Mouse (Mus musculus) ES-Bruce4 (cell line): ENCODE data around the gene Oit3. TPM values are rescaled to one million over a fixed set of nuclear protein-coding genes. Genes with fewer than 3 reads are reported as not detected.

Experiments used
- H3K27ac ChIP-seq: 2 replicates; pipeline ENCODE4 v1.5.1; 2012; ENCODE audit warnings: low read length, inconsistent platforms; ENCODE audit not compliant: insufficient read depth
- H3K27me3 ChIP-seq: 2 replicates; pipeline ENCODE4 v1.6.1; 2012; ENCODE audit warnings: mild to moderate bottlenecking, low read length, inconsistent platforms; ENCODE audit not compliant: control insufficient read depth, poor library complexity, insufficient read depth, severe bottlenecking
- H3K36me3 ChIP-seq: 2 replicates; pipeline ENCODE4 v1.6.1; 2012; ENCODE audit warnings: inconsistent platforms, mild to moderate bottlenecking, low read length, moderate library complexity; ENCODE audit not compliant: control insufficient read depth, poor library complexity, insufficient read depth, severe bottlenecking
- H3K4me1 ChIP-seq: one replicate; pipeline ENCODE4 v1.8.1; 2011; ENCODE audit warnings: low read length; ENCODE audit not compliant: control insufficient read depth, insufficient read depth
- H3K4me3 ChIP-seq: 2 replicates; pipeline ENCODE4 v1.5.1; 2011; ENCODE audit warnings: low read depth, mild to moderate bottlenecking, low read length
- H3K9ac ChIP-seq: 2 replicates; pipeline ENCODE4 v1.6.1; 2012; ENCODE audit warnings: low read depth, mild to moderate bottlenecking, inconsistent platforms; ENCODE audit not compliant: poor library complexity, severe bottlenecking
- H3K9me3 ChIP-seq: replicated peaks from 2 replicates; pipeline ENCODE4 v1.6.1; 2012; ENCODE audit warnings: mild to moderate bottlenecking, low read length, inconsistent platforms; ENCODE audit not compliant: control insufficient read depth, poor library complexity, insufficient read depth, severe bottlenecking
- CTCF ChIP-seq: IDR thresholded peaks from one replicate; pipeline ENCODE4 v1.8.1; 2011; ENCODE audit warnings: low read depth, low read length
- EP300 ChIP-seq: IDR thresholded peaks from 2 replicates; pipeline ENCODE4 v1.6.1; 2011; ENCODE audit warnings: low read depth, low read length; ENCODE audit not compliant: insufficient read depth
- POLR2A ChIP-seq: IDR thresholded peaks from one replicate; pipeline ENCODE4 v1.8.1; 2011; ENCODE audit warnings: low read length; ENCODE audit not compliant: insufficient read depth
- polyA plus RNA-seq: library from polyadenylated mRNA; stranded (reverse); fragments of >200 nt; gene quantifications from 2 replicates; pipeline ENCODE4 v1.2.4, GENCODE M21; 2011; ENCODE audit warnings: low read depth; ENCODE audit not compliant: missing spikeins, insufficient read depth, insufficient read length

Gene Oit3
- not detected in 2 replicates for polyA plus RNA-seq

DNA sequence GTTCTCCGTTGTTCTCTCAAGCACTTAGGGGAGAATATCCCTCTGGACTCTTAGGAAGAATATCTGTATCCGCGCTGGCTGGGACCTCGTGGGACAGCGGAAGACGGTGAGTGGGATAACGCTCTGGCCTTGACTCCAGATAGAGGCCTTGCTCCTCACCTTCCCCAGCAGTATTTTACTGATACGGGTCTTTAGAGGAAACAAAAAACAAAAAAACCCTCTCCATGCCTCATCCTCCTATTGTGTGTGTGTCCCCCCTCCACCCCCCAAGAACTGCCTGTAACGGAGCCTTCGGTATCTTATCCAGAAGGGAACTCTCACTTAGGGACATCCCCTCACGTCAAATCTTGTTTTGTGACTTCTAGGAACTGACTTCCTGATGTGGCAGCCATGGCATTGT is at the start of gene Oit3:
Oit3 (minus strand) TSS at position 44 of the 400 bp plus-strand sequence.
- H3K4me1 ChIP-seq, result no peaks in the 10 kb centered on the region
- no peaks in the 10 kb centered on the region for H3K27me3 ChIP-seq
- no peak within 1 kb of the TSS for H3K27ac ChIP-seq
- H3K36me3 ChIP-seq, result no peaks in the 10 kb centered on the region
- no peaks in the 10 kb centered on the region for H3K9me3 ChIP-seq
- no peak within 1 kb of the TSS for H3K4me3 ChIP-seq
- H3K9ac ChIP-seq, result no peak within 1 kb of the TSS
- TF ChIP-seq POLR2A, result no peak
- no peak for TF ChIP-seq CTCF
- no peak for TF ChIP-seq EP300

DNA sequence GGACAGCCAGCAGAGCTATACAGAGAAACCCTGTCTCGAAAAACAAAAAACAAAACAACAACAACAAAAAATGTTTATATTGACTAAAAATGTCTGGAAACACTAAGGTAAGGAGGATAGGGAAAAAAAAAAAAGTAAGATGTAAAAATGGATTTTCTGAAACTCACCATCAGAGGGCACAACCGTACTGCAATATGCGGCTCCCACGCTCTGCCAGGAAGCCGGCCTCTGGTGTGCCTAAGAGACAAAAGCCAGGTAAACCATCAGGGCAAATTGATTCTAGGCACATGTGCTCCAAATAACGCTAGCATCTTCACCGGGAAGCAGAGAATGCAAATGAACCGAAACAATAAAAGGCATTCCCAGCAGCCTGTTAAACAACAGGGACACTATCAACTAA is 49.3 kb upstream of the Oit3 start:
- Histone ChIP-seq H3K9me3 (peaks cover 9% of the 10 kb centered on the region), H3K27me3 (no peaks in the 10 kb centered on the region), H3K9ac (no peak overlapping the region)

DNA sequence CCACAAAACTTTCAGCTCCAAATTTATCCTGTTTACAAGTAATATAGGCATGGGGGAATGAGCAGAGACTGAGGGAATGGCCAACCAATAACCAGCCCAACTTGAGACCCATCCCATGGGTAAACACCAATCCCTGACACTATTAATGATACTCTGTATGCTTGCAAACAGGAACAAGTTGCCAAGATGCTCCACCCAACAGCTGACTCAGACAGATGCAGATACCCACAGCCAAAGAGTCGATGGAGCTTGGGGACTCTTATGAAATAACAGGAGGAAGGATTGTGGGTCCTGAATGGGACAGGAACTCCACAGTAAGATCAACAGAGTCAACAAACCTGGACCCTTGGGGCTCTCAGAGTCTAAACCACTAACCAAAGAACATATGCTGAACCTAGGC is 47.8 kb upstream of the Oit3 start:
- TF ChIP-seq CTCF (no peak), EP300 (no peak), POLR2A (no peak)
- H3K36me3 ChIP-seq, result no peaks in the 10 kb centered on the region
- no peak overlapping the region for H3K27ac ChIP-seq
- H3K4me1 ChIP-seq, result no peaks in the 10 kb centered on the region
- peaks cover 9% of the 10 kb centered on the region for H3K9me3 ChIP-seq
- no peak overlapping the region for H3K9ac ChIP-seq
- no peaks in the 10 kb centered on the region for H3K27me3 ChIP-seq
- H3K4me3 ChIP-seq, result no peak overlapping the region

More for the DNA sequence above, 49.3 kb upstream of the Oit3 start:
- Histone ChIP-seq H3K4me1 (no peaks in the 10 kb centered on the region), H3K36me3 (no peaks in the 10 kb centered on the region), H3K27ac (no peak overlapping the region), H3K4me3 (no peak overlapping the region)
- TF ChIP-seq CTCF, result peak; percentile 13
- no peak for TF ChIP-seq EP300

DNA sequence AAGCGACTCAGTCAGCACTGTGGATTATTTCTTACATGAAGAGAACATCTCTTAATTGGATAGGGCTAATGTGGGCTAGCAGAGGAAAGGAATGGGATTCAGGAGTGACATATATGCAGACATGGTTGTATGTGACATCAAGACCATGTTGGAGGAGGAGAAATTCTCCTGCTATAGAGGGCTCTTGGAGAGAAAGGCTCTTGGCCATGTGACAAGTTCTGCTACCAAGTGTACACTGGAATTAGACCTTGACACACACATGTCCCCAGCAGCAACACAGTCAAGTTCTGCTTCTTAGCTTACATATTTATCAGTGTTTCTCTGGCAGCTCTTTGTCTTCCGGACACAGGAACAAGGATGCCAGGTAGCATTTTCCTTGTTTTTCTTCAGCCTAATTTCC is 45.8 kb upstream of the Oit3 start:
- Histone ChIP-seq H3K9ac (no peak overlapping the region), H3K4me3 (no peak overlapping the region), H3K36me3 (no peaks in the 10 kb centered on the region), H3K27me3 (no peaks in the 10 kb centered on the region), H3K27ac (no peak overlapping the region), H3K4me1 (no peaks in the 10 kb centered on the region), H3K9me3 (peaks cover 5% of the 10 kb centered on the region)
- no peak for TF ChIP-seq CTCF
- TF ChIP-seq POLR2A, result no peak
- TF ChIP-seq EP300, result no peak

DNA sequence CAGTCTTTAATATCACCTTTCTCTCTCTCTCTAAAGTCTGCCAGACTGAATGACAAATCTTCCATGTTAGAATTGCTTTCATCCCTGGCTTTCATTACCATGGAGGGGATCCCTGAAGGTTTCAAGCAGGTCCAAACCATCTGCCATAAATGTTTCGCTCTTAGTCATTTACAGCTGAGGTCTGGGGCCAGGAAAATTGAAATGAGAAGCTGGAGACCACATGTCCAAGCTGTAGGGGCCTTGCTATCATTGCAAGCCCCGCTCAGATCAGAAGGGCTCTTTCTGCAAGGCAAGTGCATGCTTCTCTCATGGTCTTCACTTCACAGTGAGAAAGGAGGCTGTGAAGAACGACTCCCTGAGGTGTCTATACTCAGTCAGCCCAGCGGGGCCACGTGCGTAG is 42.7 kb upstream of the Oit3 start:
- Histone ChIP-seq H3K9me3 (no peaks in the 10 kb centered on the region), H3K27me3 (no peaks in the 10 kb centered on the region), H3K27ac (no peak overlapping the region), H3K36me3 (no peaks in the 10 kb centered on the region), H3K4me1 (no peaks in the 10 kb centered on the region), H3K9ac (no peak overlapping the region), H3K4me3 (no peak overlapping the region)
- no peak for TF ChIP-seq EP300

DNA sequence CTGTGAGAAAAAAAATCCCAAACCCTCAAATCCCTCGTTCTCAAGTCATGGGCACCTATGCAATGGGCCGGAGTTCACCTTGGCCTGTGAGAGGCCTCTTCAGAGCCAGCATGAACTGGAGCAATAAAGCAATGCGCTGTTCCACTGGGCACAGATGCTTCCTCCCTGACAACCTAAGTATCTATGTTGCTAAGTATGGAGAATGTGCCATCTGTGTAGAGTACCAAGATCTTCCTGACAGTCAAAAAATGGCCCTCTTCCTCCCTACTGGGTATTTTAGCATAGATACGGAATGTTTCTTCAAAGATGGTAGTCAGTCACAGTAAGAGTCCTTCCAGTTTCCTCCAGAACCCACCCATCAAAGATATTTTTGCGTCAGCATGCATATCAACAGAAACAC is 39.8 kb upstream of the Oit3 start:
- Histone ChIP-seq H3K4me1 (no peaks in the 10 kb centered on the region), H3K4me3 (no peak overlapping the region), H3K36me3 (no peaks in the 10 kb centered on the region), H3K9me3 (no peaks in the 10 kb centered on the region), H3K9ac (no peak overlapping the region), H3K27me3 (no peaks in the 10 kb centered on the region), H3K27ac (no peak overlapping the region)
- no peak for TF ChIP-seq CTCF
- TF ChIP-seq POLR2A, result no peak
- no peak for TF ChIP-seq EP300
